Mouse (Mus musculus) G1E (cell line): ENCODE results near the gene Dpm1. TPM values are rescaled to one million over a fixed set of nuclear protein-coding genes. Genes with fewer than 3 reads are reported as not detected.
A peak's percentile ranks its signal among the peaks of the same experiment; 100 is the strongest.

Source experiments
- ATAC-seq: 2 replicates; pipeline ENCODE4 v1.8.0; 2016; ENCODE audit warnings: mild to moderate bottlenecking; ENCODE audit not compliant: insufficient number of reproducible peaks, poor library complexity, low FRiP score, severe bottlenecking; ENCODE audit errors: extremely low read depth
- DNase-seq: peaks from one replicate; pipeline ENCODE4 v3.0.0; 2012; ENCODE audit warnings: low spot score
- H3K27me3 ChIP-seq: 2 replicates; pipeline ENCODE4 v1.6.1; 2012; ENCODE audit warnings: mild to moderate bottlenecking, low read length, inconsistent platforms; ENCODE audit not compliant: insufficient read depth
- H3K36me3 ChIP-seq: replicated peaks from 2 replicates; pipeline ENCODE3; 2012; ENCODE audit warnings: mild to moderate bottlenecking, inconsistent platforms
- H3K4me1 ChIP-seq: 2 replicates; pipeline ENCODE4 v1.6.1; 2012; ENCODE audit warnings: low read depth, low read length, inconsistent platforms, mixed read lengths; ENCODE audit not compliant: insufficient read depth
- H3K4me3 ChIP-seq: 2 replicates; pipeline ENCODE4 v1.5.1; 2012; ENCODE audit warnings: low read depth, mild to moderate bottlenecking, inconsistent platforms, low read length, moderate library complexity, mixed read lengths
- H3K9me3 ChIP-seq: replicated peaks from 2 replicates; pipeline ENCODE4 v1.6.1; 2012; ENCODE audit warnings: inconsistent platforms
- CTCF ChIP-seq: IDR thresholded peaks from 2 replicates; pipeline ENCODE4 v1.5.1; 2012; ENCODE audit warnings: low read depth, low read length, inconsistent platforms, mixed read lengths
- GATA1 ChIP-seq: IDR thresholded peaks from 2 replicates; pipeline ENCODE4 v1.6.1; 2012; ENCODE audit warnings: borderline replicate concordance, low read length, inconsistent platforms, mixed read lengths
- GATA2 ChIP-seq: IDR thresholded peaks from 2 replicates; pipeline ENCODE4 v1.6.1; 2012; ENCODE audit warnings: low read depth, low read length, inconsistent platforms, borderline replicate concordance
- POLR2AphosphoS5 ChIP-seq: IDR thresholded peaks from 2 replicates; pipeline ENCODE4 v1.6.1; 2012; ENCODE audit warnings: low read depth, low read length, inconsistent platforms; ENCODE audit not compliant: insufficient replicate concordance
- TAL1 ChIP-seq: conservative IDR thresholded peaks from 2 replicates; pipeline ENCODE4 v1.6.1; 2012; ENCODE audit warnings: low read depth, low read length, inconsistent platforms, mixed read lengths
- polyA plus RNA-seq: library from polyadenylated mRNA; stranded (reverse); fragments of >175 nt; gene quantifications from 2 replicates; pipeline ENCODE4 v1.2.3, GENCODE M21; 2012
- total RNA-seq, 2 experiments: library from RNA; stranded (forward) in 1 of 2; stranded (reverse) in 1 of 2; fragments of 200-1000 nt in 1 of 2; fragments of >200 nt in 1 of 2; fragmentation: Nextera tagmentation in 1 of 2; gene quantifications; 2 replicates each; pipeline ENCODE4 v1.2.3; 2014 to 2017

The Dpm1 gene
- total RNA-seq (2014; fragmentation: Nextera tagmentation) (56.8 and 88.5 TPM in 2 replicates), total RNA-seq (2017) (54.3 and 60.8 TPM in 2 replicates), polyA plus RNA-seq (49.5 and 66.0 TPM in 2 replicates)

- H3K4me3 ChIP-seq: peak within 1 kb of the TSS; percentile 100
- ATAC-seq: peak; percentile 77
- H3K36me3 ChIP-seq: peaks cover 74% of the 10 kb centered on the region
- H3K27me3 ChIP-seq: no peaks in the 10 kb centered on the region
- H3K9me3 ChIP-seq: no peaks in the 10 kb centered on the region
- H3K4me1 ChIP-seq: peaks cover 49% of the 10 kb centered on the region
- DNase-seq: peak; percentile 94
- no peak for TF ChIP-seq GATA2
- TF ChIP-seq GATA1: no peak
- TF ChIP-seq CTCF: no peak
- no peak for TF ChIP-seq POLR2AphosphoS5
- no peak for TF ChIP-seq TAL1
Observed at GRCm38 (mm10) chr2:168230026-168230728, at the start of gene Dpm1, which contains the start of the genes Gm20716 and Mocs3. Gene Dpm1, minus strand, starts transcription at chr2:168230591. Gene Gm20716, minus strand, starts transcription at chr2:168230364. Gene Mocs3, plus strand, starts transcription at chr2:168230622.

GRCm38 (mm10) chr2:168274374-168274935, 44.1 kb upstream of the Dpm1 start:
- Histone ChIP-seq H3K9me3 (peaks cover 71% of the 10 kb centered on the region), H3K4me1 (no peaks in the 10 kb centered on the region), H3K36me3 (no peaks in the 10 kb centered on the region), H3K4me3 (no peak overlapping the region), H3K27me3 (no peaks in the 10 kb centered on the region)
- TF ChIP-seq GATA1 (no peak), CTCF (no peak), TAL1 (no peak)
- ATAC-seq (no peak), DNase-seq (no peak)

GRCm38 (mm10) chr2:168273387-168273786, 43.0 kb upstream of the Dpm1 start:
- Histone ChIP-seq H3K4me1 (no peaks in the 10 kb centered on the region), H3K27me3 (no peaks in the 10 kb centered on the region), H3K4me3 (no peak overlapping the region), H3K36me3 (no peaks in the 10 kb centered on the region), H3K9me3 (peaks cover 74% of the 10 kb centered on the region)
- DNase-seq (no peak), ATAC-seq (no peak)
- TF ChIP-seq GATA2: no peak
- TF ChIP-seq CTCF: no peak
- TF ChIP-seq GATA1: no peak
- no peak for TF ChIP-seq POLR2AphosphoS5
- TF ChIP-seq TAL1: no peak

GRCm38 (mm10) chr2:168268033-168268432, 37.6 kb upstream of the Dpm1 start:
- H3K4me1 ChIP-seq: no peaks in the 10 kb centered on the region
- peaks cover 61% of the 10 kb centered on the region for H3K9me3 ChIP-seq
- no peak for DNase-seq
- no peaks in the 10 kb centered on the region for H3K36me3 ChIP-seq
- no peak for TF ChIP-seq POLR2AphosphoS5
- no peak for TF ChIP-seq TAL1
- TF ChIP-seq CTCF: no peak
- TF ChIP-seq GATA1: no peak
- no peak for TF ChIP-seq GATA2
- ATAC-seq: no peak
- no peak overlapping the region for H3K4me3 ChIP-seq
- H3K27me3 ChIP-seq: peaks cover under 1% of the 10 kb centered on the region; the same call in 1 of the 2 replicates

GRCm38 (mm10) chr2:168260900-168261299, 30.5 kb upstream of the Dpm1 start:
- Histone ChIP-seq H3K4me1 (no peaks in the 10 kb centered on the region), H3K36me3 (no peaks in the 10 kb centered on the region), H3K9me3 (peaks cover 58% of the 10 kb centered on the region), H3K4me3 (no peak overlapping the region), H3K27me3 (peaks cover 3% of the 10 kb centered on the region; the same call in 1 of the 2 replicates)
- TF ChIP-seq TAL1 (no peak), GATA2 (no peak), GATA1 (no peak), POLR2AphosphoS5 (no peak), CTCF (no peak)
- DNase-seq: no peak
- ATAC-seq: no peak

GRCm38 (mm10) chr2:168260124-168260523, 29.7 kb upstream of the Dpm1 start:
- Histone ChIP-seq H3K36me3 (no peaks in the 10 kb centered on the region), H3K4me1 (no peaks in the 10 kb centered on the region), H3K27me3 (peaks cover 3% of the 10 kb centered on the region; the same call in 1 of the 2 replicates), H3K4me3 (no peak overlapping the region), H3K9me3 (peaks cover 56% of the 10 kb centered on the region)
- ATAC-seq (no peak), DNase-seq (no peak)
- TF ChIP-seq GATA1: no peak
